Mouse (Mus musculus): ENCODE data around the gene Kdf1. TPM values are rescaled to one million over a fixed set of nuclear protein-coding genes. Genes with fewer than 3 reads are reported as not detected.

The Kdf1 gene
- polyA plus RNA-seq (2015; fragmentation: Nextera tagmentation; extraction: Ambion mirVana) = 26.9 and 29.6 TPM in 2 replicates

DNA sequence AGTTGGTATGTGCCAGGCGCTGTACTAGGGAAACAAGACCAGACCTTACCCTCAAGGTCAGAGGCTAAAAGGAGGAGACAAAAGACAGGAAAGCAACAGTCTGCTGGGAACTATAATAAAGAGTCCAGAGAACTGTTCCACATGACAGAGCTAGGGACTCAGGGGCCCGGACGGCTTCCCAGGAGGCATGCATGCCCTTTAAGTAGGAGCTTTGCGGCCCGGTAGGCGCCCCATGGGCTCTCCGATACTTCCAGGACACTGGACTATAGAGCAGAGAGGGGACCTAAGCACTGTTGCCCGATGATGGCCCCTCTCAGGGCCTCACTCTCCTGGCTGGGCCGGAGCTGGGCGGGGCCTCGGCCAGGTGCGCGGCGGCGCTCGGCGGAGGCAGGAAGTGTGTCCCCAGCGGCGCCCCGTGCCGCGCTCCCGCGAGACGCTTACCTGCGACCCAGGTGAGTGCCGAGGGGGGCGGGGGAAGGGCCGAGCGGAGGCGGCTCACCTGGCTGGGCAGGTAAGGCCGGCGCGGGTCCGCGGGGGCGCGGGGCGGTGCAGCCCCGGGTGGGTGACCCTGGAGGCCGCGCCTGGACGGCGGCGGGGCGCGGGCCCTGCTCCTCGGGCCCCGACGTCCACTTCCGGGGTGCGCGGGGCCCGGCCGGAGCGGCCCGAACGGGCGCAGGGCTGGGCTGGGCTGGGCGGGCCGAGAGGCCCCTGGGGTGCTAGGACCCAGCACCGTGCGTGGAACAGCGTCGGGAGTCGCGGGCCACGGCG is at the start of gene Kdf1:
Gene Kdf1 (plus strand): TSS at position 363 of the 768 bp plus-strand sequence.
- Histone ChIP-seq H3K27me3 (ENCODE audit: insufficient read depth, low read length) (peaks cover 29% of the 10 kb centered on the region), H3K27ac (ENCODE audit: low read length) (peak within 1 kb of the TSS; percentile 59), H3K9me3 (ENCODE audit: low read length) (no peaks in the 10 kb centered on the region), H3K4me1 (ENCODE audit: insufficient read depth, low read length) (peaks cover 4% of the 10 kb centered on the region; the same call in 1 of the 2 replicates), H3K9ac (replicated peaks; ENCODE audit: low read length) (peak within 1 kb of the TSS; percentile 78), H3K4me2 (replicated peaks; ENCODE audit: low read depth, low read length) (peak within 1 kb of the TSS; percentile 57), H3K36me3 (ENCODE audit: insufficient read depth, low read length) (no peaks in the 10 kb centered on the region), H3K4me3 (ENCODE audit: low read length) (peak within 1 kb of the TSS; percentile 59)
- WGBS = 2% methylated on average over 62 of the region's 69 CpGs
- ATAC-seq (ENCODE audit: low FRiP score, low TSS enrichment) = peak; percentile 91

DNA sequence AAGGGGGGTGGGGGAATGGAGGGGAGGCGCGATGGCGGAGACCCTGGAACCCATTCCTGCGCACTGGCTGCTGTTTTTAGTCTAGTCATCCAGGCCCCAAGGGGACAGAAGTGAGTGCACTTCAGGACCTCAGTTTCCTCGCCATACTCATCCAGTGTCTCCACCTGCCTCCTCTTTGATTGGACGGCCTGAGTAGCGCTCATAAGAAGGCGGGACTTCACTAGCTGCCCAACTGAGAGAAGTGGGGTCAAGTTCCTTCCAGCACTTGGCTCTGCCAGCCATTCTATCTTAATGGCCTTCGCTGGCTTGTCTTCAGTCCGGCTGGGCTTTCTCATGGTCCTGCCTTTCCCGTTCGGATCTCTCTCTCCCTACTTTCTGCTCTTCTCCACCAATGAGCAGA is 49.6 kb upstream of the Kdf1 start:
- peaks cover 5% of the 10 kb centered on the region; the same call in 1 of the 2 replicates for H3K9me3 ChIP-seq (ENCODE audit: low read length)
- 0 out of 2 replicates have a peak overlapping the region, but pooled peaks have one; percentile 10 for H3K4me3 ChIP-seq (ENCODE audit: low read length)
- no peak overlapping the region for H3K27ac ChIP-seq (ENCODE audit: low read length)
- WGBS = 15% methylated on average over 12 of the region's 12 CpGs
- no peak overlapping the region for H3K9ac ChIP-seq (replicated peaks; ENCODE audit: low read length)
- H3K27me3 ChIP-seq (ENCODE audit: insufficient read depth, low read length) = peaks cover 11% of the 10 kb centered on the region; the same call in 1 of the 2 replicates
- 0 out of 2 replicates have a peak, but pooled peaks cover 4% of the 10 kb centered on the region for H3K4me1 ChIP-seq (ENCODE audit: insufficient read depth, low read length)
- peak overlapping the region; percentile 98 for H3K4me2 ChIP-seq (replicated peaks; ENCODE audit: low read depth, low read length)
- H3K36me3 ChIP-seq (ENCODE audit: insufficient read depth, low read length) = no peaks in the 10 kb centered on the region
- no peak for ATAC-seq (ENCODE audit: low FRiP score, low TSS enrichment)

DNA sequence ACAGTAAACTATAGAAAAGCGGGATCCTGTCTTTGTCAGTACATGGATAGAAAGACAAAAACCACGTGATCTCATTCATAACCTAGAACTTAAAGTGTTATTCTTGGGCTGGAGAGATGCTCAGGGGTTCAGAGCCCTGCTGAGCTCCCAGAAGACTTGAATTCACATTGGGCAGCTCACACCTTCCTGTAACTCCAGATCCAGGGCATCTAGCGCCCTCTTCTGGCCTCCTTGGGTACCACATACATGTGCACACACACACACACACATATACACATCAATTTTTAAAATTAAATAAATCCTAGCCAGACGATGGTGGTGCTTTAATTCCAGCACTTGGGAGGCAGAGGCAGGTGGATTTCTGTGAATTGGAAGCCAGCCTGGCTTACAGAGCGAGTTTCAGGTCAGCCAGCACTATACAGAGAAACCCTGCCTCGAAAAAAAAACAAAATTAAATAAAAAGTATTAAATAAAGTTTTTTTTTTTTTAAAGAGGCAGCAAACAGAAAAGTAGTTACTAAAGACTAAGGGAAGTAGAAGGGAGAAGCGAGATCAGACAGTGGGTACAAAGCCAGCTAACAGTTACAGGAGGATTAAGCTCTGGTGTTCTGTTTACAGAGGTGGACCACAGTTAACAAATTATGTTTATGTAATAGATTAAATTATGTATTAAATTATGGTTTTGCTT is 47.5 kb upstream of the Kdf1 start:
- 82% methylated on average over 7 of the region's 7 CpGs for WGBS
- H3K36me3 ChIP-seq (ENCODE audit: insufficient read depth, low read length) = no peaks in the 10 kb centered on the region
- no peak overlapping the region for H3K4me3 ChIP-seq (ENCODE audit: low read length)
- no peak overlapping the region for H3K4me2 ChIP-seq (replicated peaks; ENCODE audit: low read depth, low read length)
- H3K27ac ChIP-seq (ENCODE audit: low read length) = no peak overlapping the region
- H3K9me3 ChIP-seq (ENCODE audit: low read length) = peaks cover 5% of the 10 kb centered on the region; the same call in 1 of the 2 replicates
- H3K9ac ChIP-seq (replicated peaks; ENCODE audit: low read length) = no peak overlapping the region
- 0 out of 2 replicates have a peak, but pooled peaks cover 4% of the 10 kb centered on the region for H3K4me1 ChIP-seq (ENCODE audit: insufficient read depth, low read length)
- no peak for ATAC-seq (ENCODE audit: low FRiP score, low TSS enrichment)
- H3K27me3 ChIP-seq (ENCODE audit: insufficient read depth, low read length) = peaks cover 21% of the 10 kb centered on the region; the same call in 1 of the 2 replicates

DNA sequence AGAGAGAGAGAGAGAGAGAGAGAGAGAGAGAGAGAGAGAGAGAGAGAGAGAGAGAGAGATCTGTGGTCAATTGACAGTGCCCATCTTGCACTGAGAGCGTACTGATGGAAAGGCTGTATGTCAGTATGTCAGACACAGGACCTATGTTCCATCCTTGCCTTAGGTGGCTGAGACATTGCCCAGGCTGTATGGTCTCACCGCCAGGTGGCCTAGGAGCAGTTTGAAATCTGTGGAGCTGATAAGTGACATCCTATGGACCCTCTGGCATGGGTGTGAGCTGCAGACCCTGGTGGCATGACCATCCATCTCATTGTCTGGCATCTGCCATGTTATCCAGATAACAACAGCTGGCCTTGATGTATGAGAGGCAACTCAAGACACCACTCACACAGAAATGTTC is 44.9 kb upstream of the Kdf1 start:
- Histone ChIP-seq H3K9ac (replicated peaks; ENCODE audit: low read length) (no peak overlapping the region), H3K4me2 (replicated peaks; ENCODE audit: low read depth, low read length) (no peak overlapping the region), H3K9me3 (ENCODE audit: low read length) (peaks cover 5% of the 10 kb centered on the region; the same call in 1 of the 2 replicates), H3K4me3 (ENCODE audit: low read length) (no peak overlapping the region), H3K27me3 (ENCODE audit: insufficient read depth, low read length) (peaks cover 27% of the 10 kb centered on the region), H3K27ac (ENCODE audit: low read length) (no peak overlapping the region), H3K36me3 (ENCODE audit: insufficient read depth, low read length) (no peaks in the 10 kb centered on the region), H3K4me1 (ENCODE audit: insufficient read depth, low read length) (no peaks in the 10 kb centered on the region)
- ATAC-seq (ENCODE audit: low FRiP score, low TSS enrichment) = no peak
- WGBS = 63% methylated on average over 2 of the region's 2 CpGs

DNA sequence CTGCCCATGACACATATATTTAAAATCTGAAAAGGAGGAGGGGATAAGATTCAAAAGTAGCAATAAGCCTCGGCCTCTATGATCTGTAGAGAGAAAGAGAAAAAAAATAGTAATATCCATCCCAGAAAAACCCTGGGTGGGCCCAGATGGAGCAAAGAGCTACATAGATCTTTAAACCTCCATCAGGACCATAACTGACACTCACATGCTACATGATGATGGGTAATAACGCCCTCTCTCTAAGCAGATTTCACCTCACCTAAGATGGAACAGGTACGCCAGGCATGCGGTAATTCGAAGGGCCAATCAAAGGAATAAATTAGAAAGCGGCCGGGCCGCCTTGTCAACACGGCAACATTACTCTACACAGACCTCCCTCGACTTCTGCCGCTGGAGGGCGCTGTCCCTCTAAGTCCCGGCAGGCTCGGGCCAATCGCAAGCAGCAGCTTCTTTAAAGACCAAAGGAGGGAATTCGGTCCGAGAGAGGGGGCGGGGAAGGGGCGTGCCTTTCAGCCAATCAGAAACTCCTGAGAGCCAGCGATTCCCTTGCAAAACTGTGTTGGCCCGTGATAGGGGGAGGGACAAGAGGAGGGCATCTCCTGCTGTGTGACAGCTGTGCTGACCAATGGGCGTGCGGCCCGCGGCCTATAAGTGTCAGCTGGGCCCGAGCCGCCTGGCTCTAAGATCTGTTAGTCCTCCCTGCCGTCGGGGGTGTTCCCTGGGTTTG is 39.1 kb upstream of the Kdf1 start, which contains the start of gene Tent5b:
Gene Tent5b (plus strand): TSS at position 675 of the 727 bp plus-strand sequence.
- Histone ChIP-seq H3K27ac (ENCODE audit: low read length) (no peak within 1 kb of the TSS), H3K9me3 (ENCODE audit: low read length) (no peaks in the 10 kb centered on the region), H3K36me3 (ENCODE audit: insufficient read depth, low read length) (no peaks in the 10 kb centered on the region), H3K9ac (replicated peaks; ENCODE audit: low read length) (peak within 1 kb of the TSS; percentile 39), H3K4me1 (ENCODE audit: insufficient read depth, low read length) (peaks cover 20% of the 10 kb centered on the region), H3K4me3 (ENCODE audit: low read length) (peak within 1 kb of the TSS; percentile 45), H3K4me2 (replicated peaks; ENCODE audit: low read depth, low read length) (peak within 1 kb of the TSS; percentile 60), H3K27me3 (ENCODE audit: insufficient read depth, low read length) (peaks cover 48% of the 10 kb centered on the region)
- ATAC-seq (ENCODE audit: low FRiP score, low TSS enrichment) = peak; percentile 98
- 3% methylated on average over 29 of the region's 29 CpGs for WGBS

DNA sequence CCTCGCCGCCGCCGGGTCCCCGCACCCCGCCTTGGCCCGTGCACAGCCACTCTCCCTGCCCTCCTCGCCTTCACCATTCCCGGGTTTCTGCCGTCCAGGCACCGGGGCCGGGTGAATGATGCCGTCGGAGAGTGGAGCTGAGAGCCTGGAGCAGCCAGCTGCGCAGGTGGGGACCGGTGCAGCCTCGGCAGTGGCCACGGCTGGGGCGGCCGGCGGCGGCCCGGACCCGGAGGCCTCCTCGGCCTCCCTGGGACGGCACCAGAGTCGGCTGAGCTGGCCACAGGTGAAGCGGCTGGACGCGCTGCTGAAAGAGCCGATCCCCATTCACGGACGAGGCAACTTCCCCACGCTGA is 38.6 kb upstream of the Kdf1 start:
- Histone ChIP-seq H3K4me3 (ENCODE audit: low read length) (peak overlapping the region; percentile 45), H3K4me1 (ENCODE audit: insufficient read depth, low read length) (peaks cover 20% of the 10 kb centered on the region), H3K9ac (replicated peaks; ENCODE audit: low read length) (peak overlapping the region; percentile 39), H3K27me3 (ENCODE audit: insufficient read depth, low read length) (peaks cover 43% of the 10 kb centered on the region), H3K9me3 (ENCODE audit: low read length) (no peaks in the 10 kb centered on the region), H3K4me2 (replicated peaks; ENCODE audit: low read depth, low read length) (peak overlapping the region; percentile 60), H3K36me3 (ENCODE audit: insufficient read depth, low read length) (no peaks in the 10 kb centered on the region), H3K27ac (ENCODE audit: low read length) (no peak overlapping the region)
- ATAC-seq (ENCODE audit: low FRiP score, low TSS enrichment) = peak; percentile 24; the same call in 1 of the 2 replicates
- WGBS = 2% methylated on average over 34 of the region's 34 CpGs

DNA sequence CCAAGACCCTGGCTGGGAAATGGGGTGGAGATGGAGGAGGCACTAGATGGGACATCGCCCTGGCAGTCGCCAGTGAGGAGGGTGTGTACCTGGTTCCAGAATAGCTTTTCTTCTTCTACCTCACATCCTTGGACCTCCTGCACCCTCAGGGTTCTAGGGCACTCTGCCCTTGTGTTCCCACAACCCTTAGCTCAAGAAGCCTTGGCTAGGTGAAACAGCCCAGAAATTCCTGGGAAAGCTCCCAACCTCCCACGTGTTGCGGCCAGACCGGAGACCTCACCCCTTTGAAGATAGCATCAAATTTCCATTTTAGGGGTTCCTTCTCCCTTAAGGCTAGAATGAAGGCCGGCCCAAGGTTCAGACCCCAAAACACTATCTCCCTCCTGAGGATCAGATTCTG is 38.0 kb upstream of the Kdf1 start:
- Histone ChIP-seq H3K9me3 (ENCODE audit: low read length) (no peaks in the 10 kb centered on the region), H3K9ac (replicated peaks; ENCODE audit: low read length) (peak overlapping the region; percentile 39; the same call in 1 of the 2 replicates), H3K4me2 (replicated peaks; ENCODE audit: low read depth, low read length) (peak overlapping the region; percentile 60), H3K27ac (ENCODE audit: low read length) (no peak overlapping the region), H3K36me3 (ENCODE audit: insufficient read depth, low read length) (no peaks in the 10 kb centered on the region), H3K4me1 (ENCODE audit: insufficient read depth, low read length) (peaks cover 20% of the 10 kb centered on the region), H3K27me3 (ENCODE audit: insufficient read depth, low read length) (peaks cover 40% of the 10 kb centered on the region), H3K4me3 (ENCODE audit: low read length) (peak overlapping the region; percentile 45)
- WGBS = 18% methylated on average over 6 of the region's 6 CpGs
- no peak for ATAC-seq (ENCODE audit: low FRiP score, low TSS enrichment)

DNA sequence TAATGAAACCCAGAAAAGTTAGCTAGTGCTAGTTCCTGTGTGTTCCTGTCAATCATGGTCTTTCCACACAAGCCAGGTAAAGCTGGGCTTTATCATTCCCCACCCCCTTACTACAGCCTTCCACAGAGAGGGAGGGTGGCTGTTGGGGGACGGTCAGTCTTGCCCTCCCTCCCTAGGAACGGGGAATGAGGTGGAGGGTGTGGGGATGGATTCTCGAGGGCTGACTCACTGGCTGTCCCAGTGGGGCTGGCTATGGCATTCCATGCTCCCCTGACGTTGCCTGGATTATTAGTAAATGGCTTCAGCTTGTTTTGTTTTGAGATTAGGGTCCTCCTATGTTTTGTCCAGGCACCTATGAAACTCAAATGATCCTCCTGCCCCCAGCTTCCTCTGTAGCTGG is 37.3 kb upstream of the Kdf1 start:
- H3K9me3 ChIP-seq (ENCODE audit: low read length) = no peaks in the 10 kb centered on the region
- H3K27me3 ChIP-seq (ENCODE audit: insufficient read depth, low read length) = peaks cover 40% of the 10 kb centered on the region
- whole genome bisulfite sequencing = 31% methylated on average over 4 of the region's 4 CpGs
- no peak for ATAC-seq (ENCODE audit: low FRiP score, low TSS enrichment)
- no peak overlapping the region for H3K9ac ChIP-seq (replicated peaks; ENCODE audit: low read length)
- no peak overlapping the region for H3K27ac ChIP-seq (ENCODE audit: low read length)
- no peaks in the 10 kb centered on the region for H3K36me3 ChIP-seq (ENCODE audit: insufficient read depth, low read length)
- no peak overlapping the region for H3K4me2 ChIP-seq (replicated peaks; ENCODE audit: low read depth, low read length)
- H3K4me3 ChIP-seq (ENCODE audit: low read length) = no peak overlapping the region
- peaks cover 20% of the 10 kb centered on the region for H3K4me1 ChIP-seq (ENCODE audit: insufficient read depth, low read length)

DNA sequence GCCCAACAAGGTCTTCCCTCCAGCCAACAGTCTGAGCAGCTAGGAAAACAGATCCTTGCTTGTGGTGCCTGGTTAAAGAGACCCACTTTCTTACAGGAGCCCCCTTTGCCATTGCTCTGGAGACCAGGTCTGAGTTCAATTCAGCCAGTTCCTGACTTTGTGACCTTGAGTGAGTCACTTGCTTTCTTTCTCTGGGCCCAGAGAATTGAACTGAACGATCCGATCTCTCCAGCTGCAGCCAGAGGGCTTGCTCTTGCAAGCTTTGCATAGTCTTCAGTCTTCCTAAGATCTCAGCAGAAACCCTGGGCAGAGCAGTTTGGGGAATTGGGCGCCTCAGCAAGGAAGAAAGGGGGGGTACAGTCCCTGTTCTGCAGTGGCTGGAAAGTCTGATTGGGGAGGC is 36.3 kb upstream of the Kdf1 start:
- Histone ChIP-seq H3K9me3 (ENCODE audit: low read length) (no peaks in the 10 kb centered on the region), H3K4me3 (ENCODE audit: low read length) (no peak overlapping the region), H3K9ac (replicated peaks; ENCODE audit: low read length) (no peak overlapping the region), H3K36me3 (ENCODE audit: insufficient read depth, low read length) (no peaks in the 10 kb centered on the region), H3K4me2 (replicated peaks; ENCODE audit: low read depth, low read length) (no peak overlapping the region), H3K4me1 (ENCODE audit: insufficient read depth, low read length) (peaks cover 20% of the 10 kb centered on the region), H3K27me3 (ENCODE audit: insufficient read depth, low read length) (peaks cover 33% of the 10 kb centered on the region), H3K27ac (ENCODE audit: low read length) (no peak overlapping the region)
- 88% methylated on average over 3 of the region's 3 CpGs for WGBS
- no peak for ATAC-seq (ENCODE audit: low FRiP score, low TSS enrichment)

Data from kidney, embryonic 16.5 days (tissue).